Mouse (Mus musculus): ENCODE measurements around the gene Ssc4d. TPM values are rescaled to one million over a fixed set of nuclear protein-coding genes. Genes with fewer than 3 reads are reported as not detected.

The Ssc4d gene
- total RNA-seq, 2 experiments from 2014 or later, result 1.4 to 1.7 TPM

- no peak for DNase-seq
These were observed 1.8 kb upstream of the Ssc4d start for GRCm38 (mm10) chr5:135975893-135976668.

DNA sequence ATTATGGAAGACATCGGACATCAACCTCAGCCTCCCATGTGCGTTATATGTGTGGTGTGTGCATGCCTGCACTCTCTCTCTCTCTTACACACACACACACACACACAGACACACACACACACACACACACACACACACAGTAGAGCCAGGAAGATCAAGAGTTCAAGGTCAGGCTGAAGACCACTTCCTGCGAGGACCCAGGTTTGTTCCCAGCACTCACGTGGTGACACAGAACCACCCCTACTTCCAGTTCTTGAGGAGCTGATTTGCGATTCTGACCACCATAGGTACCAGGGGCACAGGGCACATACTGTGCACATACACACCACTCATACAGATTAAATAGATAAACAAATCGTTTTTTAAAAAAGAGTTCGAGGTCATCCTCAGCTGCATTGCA, 2.5 kb downstream of the Ssc4d start:
- DNase-seq, result no peak

GRCm38 (mm10) chr5:135970247-135970646, 4.1 kb downstream of the Ssc4d start:
- no peak for DNase-seq

DNA sequence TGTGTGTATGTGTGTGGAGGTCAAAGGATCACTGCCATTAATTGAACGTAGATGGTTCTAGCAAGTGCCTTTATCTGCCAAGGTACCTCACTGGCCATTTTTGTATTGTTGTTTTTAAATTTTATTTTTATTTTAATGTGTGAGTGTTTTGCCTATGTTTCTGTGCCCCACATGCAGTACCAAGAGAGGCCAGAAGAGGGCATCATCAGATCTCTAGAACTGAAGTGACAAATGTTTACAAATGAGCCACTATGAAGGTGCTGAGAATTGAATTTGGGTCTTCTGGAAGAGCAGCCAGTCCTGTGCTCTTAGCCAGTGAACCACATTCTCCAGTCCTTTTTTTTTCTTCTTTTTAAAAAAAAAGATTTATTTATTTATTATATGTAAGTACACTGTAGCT, 5.5 kb downstream of the Ssc4d start:
- DNase-seq, result no peak

GRCm38 (mm10) chr5:135966866-135967265, 7.5 kb downstream of the Ssc4d start:
- DNase-seq, result no peak

DNA sequence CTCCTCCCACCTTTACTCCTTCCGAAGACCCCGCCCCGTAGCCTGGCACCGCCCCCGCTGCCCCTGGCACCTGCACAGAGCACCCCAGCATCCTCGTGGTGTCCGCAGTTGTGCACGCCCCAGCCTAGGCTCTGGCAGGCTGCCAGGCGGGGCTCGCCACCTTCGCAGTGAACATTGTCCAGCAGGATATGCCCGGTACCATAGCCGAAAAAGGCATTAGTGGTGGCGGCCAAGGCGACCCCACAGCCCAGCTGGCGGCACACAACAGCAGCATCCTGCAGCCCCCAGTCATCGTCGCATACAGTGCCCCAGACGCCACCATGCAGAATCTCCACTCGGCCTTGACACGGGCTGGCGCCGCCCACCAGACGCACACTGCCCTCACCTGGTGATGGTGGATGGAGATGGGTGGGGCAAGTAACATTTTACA, 8.8 kb downstream of the Ssc4d start:
- no peak for DNase-seq

GRCm38 (mm10) chr5:135963280-135963627, 11.1 kb downstream of the Ssc4d start:
- no peak for DNase-seq

GRCm38 (mm10) chr5:135962492-135963279, 11.6 kb downstream of the Ssc4d start:
- DNase-seq, result peak; percentile 96 to 98

DNA sequence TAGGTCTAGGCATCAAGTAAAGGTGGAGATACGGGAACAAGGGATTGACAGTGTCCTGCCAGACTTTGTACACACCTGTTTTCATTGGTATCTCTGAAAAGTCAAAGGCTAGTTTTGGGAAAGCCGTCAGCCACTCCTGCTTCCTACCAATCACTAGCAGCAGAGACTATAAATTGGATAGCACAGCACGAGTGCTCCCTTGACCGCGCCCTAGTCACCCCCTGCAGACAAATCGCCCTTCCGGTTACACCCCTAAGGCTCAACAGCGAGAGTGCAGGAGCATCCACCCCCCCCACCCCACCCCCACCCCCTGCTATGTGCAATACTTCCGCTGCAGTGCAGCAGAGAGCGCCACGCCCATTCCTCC, 12.2 kb downstream of the Ssc4d start:
- DNase-seq, result no peak

DNA sequence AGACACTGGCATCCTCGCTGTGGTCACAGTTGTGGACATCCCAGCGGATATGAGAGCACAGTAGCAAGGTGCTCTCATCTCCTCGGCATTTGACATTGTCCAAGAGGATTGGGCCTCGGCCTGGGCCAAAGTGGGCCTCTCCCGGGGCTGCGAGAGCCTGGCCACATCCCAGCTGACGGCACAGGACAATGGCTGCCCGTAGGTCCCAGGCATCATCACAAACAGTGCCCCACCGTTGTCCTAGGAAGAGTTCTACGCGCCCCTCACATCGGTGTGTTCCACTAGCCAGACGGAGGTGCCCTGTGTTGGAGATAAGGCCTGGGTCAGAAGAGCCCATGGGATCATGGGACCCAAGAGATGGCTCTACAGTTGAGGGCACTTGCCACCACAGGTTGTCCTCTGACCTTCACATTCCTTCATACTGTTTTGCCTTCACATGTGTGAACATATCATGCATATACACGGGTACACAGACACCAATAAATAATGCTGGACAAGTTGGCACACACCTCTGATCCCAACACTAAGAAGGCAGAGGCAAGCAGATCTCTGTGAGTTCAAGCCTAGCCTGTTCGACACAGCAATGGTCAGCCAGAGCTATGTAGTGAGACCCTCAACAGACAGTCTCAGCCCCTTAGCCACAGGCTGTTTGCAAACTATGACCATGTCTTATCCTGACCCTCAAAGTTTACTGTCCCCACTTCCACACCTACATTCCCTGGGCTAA, 13.3 kb downstream of the Ssc4d start:
- DNase-seq, result no peak

GRCm38 (mm10) chr5:135959911-135960310, 14.4 kb downstream of the Ssc4d start:
- DNase-seq, result no peak

- no peak for DNase-seq
These were observed 16.0 kb downstream of the Ssc4d start for GRCm38 (mm10) chr5:135958367-135958766.

DNA sequence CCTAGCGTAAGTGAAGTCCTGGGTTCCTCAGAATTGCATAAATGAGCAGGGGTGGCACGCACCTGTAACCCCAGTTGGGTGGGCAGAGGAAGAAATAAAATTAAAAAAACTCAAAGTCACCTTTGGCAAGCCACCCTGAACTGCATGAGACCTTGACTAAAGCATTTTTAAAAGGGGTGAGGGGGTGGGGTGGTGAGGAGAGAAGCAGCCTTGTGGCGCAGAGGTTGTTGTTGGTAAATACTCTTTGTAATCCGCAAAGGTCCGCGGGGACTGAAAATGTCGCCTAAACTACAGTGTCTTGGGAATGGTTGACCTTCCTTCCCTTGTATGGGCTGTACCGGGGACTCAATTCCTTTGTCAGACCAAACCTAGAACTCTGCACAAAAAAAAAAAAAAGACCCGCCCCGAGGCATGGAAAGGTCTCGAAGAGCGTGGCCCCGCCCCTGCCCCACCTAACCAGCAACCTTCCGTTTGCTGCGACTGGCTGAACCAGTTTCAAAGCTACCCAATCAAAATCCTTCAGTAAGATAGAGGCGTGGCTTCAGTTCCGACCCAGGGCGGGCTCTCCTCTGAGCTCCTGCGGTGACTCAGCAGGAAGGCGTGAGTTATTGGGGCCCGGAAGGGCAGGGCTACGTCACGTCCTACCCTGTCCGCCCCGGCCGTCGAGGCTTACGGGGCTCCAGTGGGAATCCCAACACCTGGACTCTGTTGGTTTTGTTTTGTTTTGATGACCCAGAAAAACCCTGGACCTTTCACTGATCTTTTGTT, 16.9 kb downstream of the Ssc4d start:
- DNase-seq, result peak; percentile 87 to 93

- DNase-seq, result no peak
These were observed 17.8 kb downstream of the Ssc4d start for GRCm38 (mm10) chr5:135956300-135957206.

- DNase-seq, result no peak
These were observed 21.5 kb downstream of the Ssc4d start for GRCm38 (mm10) chr5:135952830-135953229.

DNA sequence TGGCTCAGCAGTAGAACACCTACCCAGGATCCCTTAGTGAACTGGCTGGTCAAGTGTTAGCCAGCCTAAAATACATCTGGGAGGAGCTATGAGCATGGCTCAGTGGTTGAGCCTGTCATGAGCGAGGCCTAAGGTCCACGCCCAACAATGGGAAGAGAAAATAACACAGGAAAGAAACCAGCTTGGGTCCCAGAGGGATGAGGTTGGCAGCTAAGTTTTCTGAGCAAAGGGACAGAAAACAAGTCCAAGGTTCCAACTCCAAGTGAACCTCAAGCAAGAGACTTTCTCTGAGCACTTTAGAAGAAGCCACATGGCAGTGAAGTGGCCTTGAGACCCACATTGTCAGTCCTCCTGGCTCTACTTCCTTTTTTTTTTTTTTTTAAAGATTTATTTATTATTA, 22.7 kb downstream of the Ssc4d start:
- no peak for DNase-seq

DNA sequence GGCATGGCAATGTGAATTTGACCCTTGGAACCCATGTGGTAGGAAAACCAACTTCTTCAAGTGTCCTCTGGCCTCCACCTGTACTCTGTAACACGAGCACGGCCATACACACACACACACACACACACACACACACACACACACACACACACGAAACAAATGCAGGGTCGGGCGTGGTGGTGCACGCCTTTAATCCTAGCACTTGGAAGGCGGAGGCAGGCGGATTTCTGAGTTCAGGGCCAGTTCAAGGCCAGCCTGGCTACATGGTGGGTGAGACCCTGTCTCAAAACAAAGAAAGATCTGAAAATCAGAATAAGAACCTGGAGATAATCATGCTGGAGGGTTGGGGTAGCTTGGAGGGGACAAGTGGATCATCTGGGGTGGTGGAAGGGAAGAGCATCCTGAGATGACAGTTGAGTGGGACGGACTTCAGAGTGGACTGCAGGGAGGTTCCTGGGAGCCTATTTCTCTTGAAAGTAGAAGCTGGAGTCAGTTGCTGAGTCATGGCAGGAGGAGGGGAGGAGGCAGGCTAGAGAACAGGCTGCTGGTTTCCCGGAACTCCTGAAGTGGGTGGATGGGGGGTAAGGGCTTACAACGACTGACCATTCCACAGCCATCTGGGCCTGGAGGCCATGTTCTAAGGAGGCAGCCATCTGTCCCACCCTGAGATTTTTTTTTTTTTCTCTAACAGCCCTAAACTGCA, 23.5 kb downstream of the Ssc4d start:
- no peak for DNase-seq

DNA sequence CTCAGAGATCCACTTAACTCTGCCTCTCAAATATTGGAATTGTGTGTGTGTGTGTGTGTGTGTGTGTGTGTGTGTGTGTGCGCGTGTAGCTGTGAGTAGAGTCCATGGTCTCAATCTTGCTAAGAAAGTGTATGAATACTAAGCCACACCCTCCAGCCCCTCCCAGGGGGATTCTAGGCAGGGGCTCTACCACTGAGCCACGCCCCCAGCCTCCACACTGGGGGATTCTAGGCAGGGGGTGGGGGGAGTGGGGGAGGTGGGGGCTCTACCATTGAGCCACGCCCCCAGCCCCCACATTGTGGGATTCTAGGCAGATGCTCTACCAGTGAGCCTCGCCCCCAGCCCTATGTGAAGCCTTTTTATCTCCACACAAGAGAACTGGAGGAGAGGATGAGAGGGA, 27.7 kb downstream of the Ssc4d start:
- DNase-seq, result no peak

DNA sequence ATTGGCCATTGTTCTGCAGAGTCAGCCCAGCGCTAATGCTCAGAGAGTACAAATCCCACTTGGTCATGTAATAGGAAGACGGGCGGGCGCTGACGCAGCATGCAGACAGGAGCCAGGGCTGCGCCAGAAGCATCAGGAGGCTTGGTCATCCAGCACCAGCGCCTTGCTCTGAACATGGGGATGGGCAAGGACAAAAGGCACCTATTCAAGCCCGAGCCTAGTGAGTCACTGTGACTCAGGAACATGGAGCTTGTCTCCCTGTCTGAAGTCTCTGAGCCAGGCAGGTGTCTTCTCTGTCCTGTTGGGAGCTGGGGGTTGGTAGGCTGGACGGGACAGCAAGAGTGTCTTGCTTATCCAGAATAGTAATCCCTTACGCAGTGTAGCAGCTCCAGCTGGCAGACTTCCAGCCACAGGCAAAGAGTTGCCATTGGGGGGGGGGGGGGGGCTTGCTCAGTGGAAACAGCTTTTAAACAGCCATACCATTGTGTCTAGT, 28.4 kb downstream of the Ssc4d start:
- no peak for DNase-seq

GRCm38 (mm10) chr5:135942710-135943109, 31.6 kb downstream of the Ssc4d start:
- DNase-seq, result no peak

DNA sequence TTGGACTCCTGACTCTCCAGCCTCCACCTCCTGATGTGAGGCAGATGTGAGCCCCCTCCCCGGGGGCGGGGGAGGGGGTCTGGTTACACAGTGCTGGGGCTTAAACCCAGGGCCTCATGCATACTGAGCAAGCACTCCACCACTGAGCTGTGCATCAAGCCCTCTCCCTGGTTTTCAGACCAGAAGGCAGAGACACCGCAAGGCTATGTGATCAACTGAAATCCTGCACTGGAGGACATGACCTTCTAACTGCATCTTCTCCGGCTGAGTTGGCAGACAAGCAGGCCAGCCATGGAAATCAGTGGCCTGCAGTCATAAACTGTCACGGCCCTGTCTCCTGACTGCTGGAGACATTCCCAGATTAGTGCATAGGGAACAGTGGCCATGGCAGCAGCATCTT, 33.7 kb downstream of the Ssc4d start:
- no peak for DNase-seq
